Mouse (Mus musculus): ENCODE results near the gene Cox14.

DNA sequence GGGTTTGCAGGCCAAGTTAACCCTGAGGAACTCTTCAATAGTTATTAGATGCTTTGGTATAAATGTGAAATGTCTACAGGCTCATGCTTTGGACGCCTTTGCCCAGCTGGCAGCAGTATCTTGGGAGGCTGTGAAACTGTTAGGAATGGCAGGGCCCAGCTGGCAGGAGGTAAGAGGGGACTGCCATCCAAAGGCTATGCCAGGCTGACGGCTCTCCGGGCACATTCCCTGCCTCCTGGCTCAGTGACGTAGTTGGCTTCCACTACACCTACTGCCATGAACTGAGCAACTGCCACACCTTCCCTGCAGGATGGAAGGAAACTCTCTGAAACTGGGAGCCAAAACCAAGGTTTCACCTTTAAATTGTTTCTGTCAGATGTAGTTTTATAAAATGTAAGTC lies 14.8 kb downstream of the Cox14 start:
- TF ChIP-seq POLR2A (IDR thresholded peaks at IDR 0.05; ENCODE audit: insufficient read depth, low read length) (no peak), EP300 (IDR thresholded peaks at IDR 0.05; ENCODE audit: insufficient read depth, low read depth, low read length) (no peak)
